Mouse (Mus musculus) kidney, embryonic 14.5 days (tissue): ENCODE data around the gene 1700028J19Rik. TPM values are rescaled to one million over a fixed set of nuclear protein-coding genes. Genes with fewer than 3 reads are reported as not detected.
"Not testable (repeated sequence)": the region's sequence is repeated elsewhere in the genome, so short reads cannot be mapped to it uniquely, and the experiment has no call there.

Source experiments
- ATAC-seq: fragments of 200-750 bp; cut with Nextera tagmentation; 2 replicates; pipeline ENCODE4 v1.8.0; 2017; ENCODE audit warnings: moderate number of reproducible peaks, mild to moderate bottlenecking, moderate TSS enrichment, moderate library complexity; ENCODE audit not compliant: low FRiP score, low TSS enrichment
- H3K27ac ChIP-seq: fragments of 300-500 bp; sonication (generic); 2 replicates; pipeline ENCODE4 v1.5.1; 2014; ENCODE audit warnings: low read depth, mild to moderate bottlenecking, low read length, moderate library complexity, mixed read lengths
- H3K27me3 ChIP-seq: fragments of 300-500 bp; sonication (generic); 2 replicates; pipeline ENCODE4 v1.6.1; 2014; ENCODE audit warnings: mild to moderate bottlenecking, low read length; ENCODE audit not compliant: control insufficient read depth, insufficient read depth
- H3K36me3 ChIP-seq: fragments of 300-500 bp; sonication (generic); 2 replicates; pipeline ENCODE4 v1.6.1; 2014; ENCODE audit warnings: low read length, mixed read lengths; ENCODE audit not compliant: control insufficient read depth, insufficient read depth
- H3K4me1 ChIP-seq: fragments of 300-500 bp; sonication (generic); 2 replicates; pipeline ENCODE4 v1.6.1; 2014; ENCODE audit warnings: low read length, mixed read lengths; ENCODE audit not compliant: control insufficient read depth, insufficient read depth
- H3K4me2 ChIP-seq: fragments of 300-500 bp; sonication (generic); replicated peaks from 2 replicates; pipeline ENCODE4 v1.6.1; 2014; ENCODE audit warnings: low read depth, mild to moderate bottlenecking, low read length
- H3K4me3 ChIP-seq: fragments of 300-500 bp; sonication (generic); 2 replicates; pipeline ENCODE4 v1.5.1; 2014; ENCODE audit warnings: mild to moderate bottlenecking, low read length
- H3K9ac ChIP-seq: fragments of 300-500 bp; sonication (generic); 2 replicates; pipeline ENCODE4 v1.6.1; 2014; ENCODE audit warnings: low read depth, mild to moderate bottlenecking, low read length, moderate library complexity
- H3K9me3 ChIP-seq: fragments of 300-500 bp; sonication (generic); 2 replicates; pipeline ENCODE4 v1.6.1; 2016; ENCODE audit warnings: low read length; ENCODE audit not compliant: control insufficient read depth
- WGBS: fragments of 180-500 bp; shearing (Covaris S2); extraction: QIAGEN DNeasy Blood & Tissue Kit; methylation state at CpG from one replicate; pipeline ENCODE4 v1.1.7; 2014; 5-methylcytosine and 5-hydroxymethylcytosine counted together
- polyA plus RNA-seq: library from polyadenylated mRNA; unstranded; fragments of >200 nt; fragmentation: Nextera tagmentation; extraction: Ambion mirVana; gene quantifications from 2 replicates; pipeline ENCODE4 v1.2.1, GENCODE M21; 2014

Gene 1700028J19Rik
- polyA plus RNA-seq, 1 experiment from 2014 or later: 1.6 TPM

GRCm38 (mm10) chr7:44241163-44241562, 5.3 kb downstream of the 1700028J19Rik start:
- no peak for ATAC-seq
- Histone ChIP-seq H3K4me1 (peaks cover 5% of the 10 kb centered on the region), H3K27ac (no peak overlapping the region), H3K4me2 (no peak overlapping the region), H3K27me3 (no peaks in the 10 kb centered on the region), H3K9ac (no peak overlapping the region), H3K9me3 (no peaks in the 10 kb centered on the region), H3K36me3 (no peaks in the 10 kb centered on the region), H3K4me3 (no peak overlapping the region)
- 71% methylated on average over 2 of the region's 2 CpGs for WGBS

GRCm38 (mm10) chr7:44240712-44241111, 5.8 kb downstream of the 1700028J19Rik start:
- ATAC-seq: no peak
- 58% methylated on average over 1 of the region's 1 CpGs for WGBS
- H3K4me2 ChIP-seq: no peak overlapping the region
- H3K9ac ChIP-seq: no peak overlapping the region
- no peaks in the 10 kb centered on the region for H3K9me3 ChIP-seq
- no peaks in the 10 kb centered on the region for H3K36me3 ChIP-seq
- peaks cover 5% of the 10 kb centered on the region for H3K4me1 ChIP-seq
- H3K27ac ChIP-seq: no peak overlapping the region
- H3K27me3 ChIP-seq: no peaks in the 10 kb centered on the region
- no peak overlapping the region for H3K4me3 ChIP-seq

DNA sequence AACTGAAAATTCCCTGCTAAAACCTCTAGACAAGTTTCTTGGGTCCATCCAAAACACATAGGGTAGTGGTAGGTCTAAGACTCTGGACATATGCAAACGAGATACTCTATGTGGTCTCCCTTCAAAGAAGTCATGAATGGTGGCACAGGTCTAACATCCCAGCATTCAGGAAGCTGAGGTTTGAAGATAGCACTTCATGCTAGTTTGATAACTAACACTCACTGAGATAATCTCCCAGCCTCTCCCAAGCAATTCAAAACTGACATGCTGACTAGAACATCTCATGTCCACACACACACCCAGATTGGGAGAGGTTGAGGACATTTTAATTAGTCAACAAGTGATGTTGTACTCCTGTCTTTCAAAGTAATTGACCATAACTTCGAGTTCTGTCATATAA, 6.6 kb downstream of the 1700028J19Rik start:
- no peaks in the 10 kb centered on the region for H3K27me3 ChIP-seq
- no peak overlapping the region for H3K4me3 ChIP-seq
- no peaks in the 10 kb centered on the region for H3K36me3 ChIP-seq
- H3K9ac ChIP-seq: no peak overlapping the region
- no peaks in the 10 kb centered on the region for H3K4me1 ChIP-seq
- WGBS: 55% methylated on average over 2 of the region's 2 CpGs
- ATAC-seq: no peak
- no peak overlapping the region for H3K4me2 ChIP-seq
- no peaks in the 10 kb centered on the region for H3K9me3 ChIP-seq
- H3K27ac ChIP-seq: no peak overlapping the region

GRCm38 (mm10) chr7:44235909-44236308, 10.6 kb downstream of the 1700028J19Rik start, which contains the start of gene Gm36864:
Gm36864 (plus strand) TSS chr7:44236177.
- H3K4me3 ChIP-seq: no peak within 1 kb of the TSS
- no peak within 1 kb of the TSS for H3K27ac ChIP-seq
- no peak for ATAC-seq
- H3K4me2 ChIP-seq: no peak within 1 kb of the TSS
- no peaks in the 10 kb centered on the region for H3K9me3 ChIP-seq
- no peaks in the 10 kb centered on the region for H3K36me3 ChIP-seq
- H3K4me1 ChIP-seq: no peaks in the 10 kb centered on the region
- H3K9ac ChIP-seq: no peak within 1 kb of the TSS
- 84% methylated on average over 3 of the region's 3 CpGs for WGBS
- H3K27me3 ChIP-seq: no peaks in the 10 kb centered on the region

DNA sequence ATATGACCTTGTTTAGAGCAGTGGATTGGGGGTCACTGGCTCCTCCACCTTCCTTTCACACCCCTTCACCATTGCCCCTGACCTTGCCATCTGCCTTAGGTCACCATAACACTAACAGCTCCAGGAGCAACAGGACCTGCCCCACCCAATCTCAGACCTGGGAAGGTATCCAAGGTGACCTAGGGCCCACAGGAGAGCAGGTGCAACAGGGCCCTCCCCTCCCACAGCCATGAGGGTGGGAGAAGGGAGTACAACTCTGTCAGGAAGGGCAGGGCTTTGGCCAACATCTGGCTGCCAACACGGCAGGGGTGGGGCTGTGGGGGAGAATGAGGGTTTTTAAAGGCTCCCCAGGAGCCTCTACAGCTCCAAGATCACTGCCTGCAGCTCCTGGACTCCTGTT, 21.4 kb downstream of the 1700028J19Rik start, which contains the start of gene Klk1:
Gene Klk1 (plus strand): TSS at position 285 of the 400 bp plus-strand sequence.
- H3K4me3 ChIP-seq: no peak within 1 kb of the TSS
- H3K27ac ChIP-seq: no peak within 1 kb of the TSS
- H3K27me3 ChIP-seq: no peaks in the 10 kb centered on the region
- no peaks in the 10 kb centered on the region for H3K4me1 ChIP-seq
- no peaks in the 10 kb centered on the region for H3K9me3 ChIP-seq
- 47% methylated on average over 1 of the region's 1 CpGs for WGBS
- H3K9ac ChIP-seq: no peak within 1 kb of the TSS
- ATAC-seq: no peak
- H3K36me3 ChIP-seq: no peaks in the 10 kb centered on the region
- no peak within 1 kb of the TSS for H3K4me2 ChIP-seq

DNA sequence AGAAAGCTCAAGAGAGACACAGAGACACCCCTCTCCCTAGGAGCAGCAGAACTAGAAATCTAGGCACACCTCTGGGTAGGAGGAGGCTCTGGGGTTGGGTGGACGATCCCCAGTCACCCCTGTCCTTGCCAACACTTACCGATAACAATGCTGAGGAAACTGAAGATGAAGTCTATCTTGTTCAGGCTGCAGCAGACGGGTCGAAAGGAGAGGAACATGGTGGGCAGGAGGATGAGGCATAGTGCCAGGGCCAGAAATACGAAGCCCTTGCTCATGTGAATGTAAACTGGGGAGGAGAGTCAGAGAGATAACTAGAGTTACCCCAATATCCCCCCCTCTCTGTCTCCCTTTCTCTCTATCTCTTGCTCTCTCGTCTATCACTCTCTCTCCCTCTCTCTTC, 24.2 kb downstream of the 1700028J19Rik start:
- ATAC-seq, H3K27me3 ChIP-seq, H3K4me3 ChIP-seq, H3K27ac ChIP-seq, H3K9me3 ChIP-seq, H3K36me3 ChIP-seq, H3K4me1 ChIP-seq, H3K4me2 ChIP-seq, H3K9ac ChIP-seq: not testable (repeated sequence)
- 76% methylated on average over 6 of the region's 6 CpGs for WGBS

DNA sequence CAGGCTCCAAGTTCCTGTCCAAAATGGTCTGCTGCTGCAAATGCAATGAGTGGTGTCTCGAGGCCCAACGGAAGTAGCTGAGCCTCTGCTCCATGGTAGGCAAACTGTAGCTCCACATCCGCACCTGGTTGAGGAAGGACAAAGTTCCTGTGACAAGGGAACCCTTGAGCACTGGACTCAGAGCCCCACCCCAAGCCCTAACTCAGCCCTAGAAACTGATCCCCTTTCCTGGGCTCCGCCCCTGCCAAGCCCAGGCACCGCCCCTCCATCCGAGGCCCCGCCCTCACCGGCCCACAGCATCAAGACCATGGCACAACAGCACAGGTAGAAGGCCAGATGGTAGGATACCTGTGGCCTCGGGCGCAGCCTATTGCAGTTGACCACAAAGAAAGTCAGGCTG, 24.9 kb downstream of the 1700028J19Rik start:
- not testable (repeated sequence) for ATAC-seq, H3K4me2 ChIP-seq, H3K4me3 ChIP-seq, H3K4me1 ChIP-seq, H3K9me3 ChIP-seq, H3K9ac ChIP-seq, H3K27me3 ChIP-seq, H3K27ac ChIP-seq, H3K36me3 ChIP-seq
- 63% methylated on average over 8 of the region's 10 CpGs for WGBS

DNA sequence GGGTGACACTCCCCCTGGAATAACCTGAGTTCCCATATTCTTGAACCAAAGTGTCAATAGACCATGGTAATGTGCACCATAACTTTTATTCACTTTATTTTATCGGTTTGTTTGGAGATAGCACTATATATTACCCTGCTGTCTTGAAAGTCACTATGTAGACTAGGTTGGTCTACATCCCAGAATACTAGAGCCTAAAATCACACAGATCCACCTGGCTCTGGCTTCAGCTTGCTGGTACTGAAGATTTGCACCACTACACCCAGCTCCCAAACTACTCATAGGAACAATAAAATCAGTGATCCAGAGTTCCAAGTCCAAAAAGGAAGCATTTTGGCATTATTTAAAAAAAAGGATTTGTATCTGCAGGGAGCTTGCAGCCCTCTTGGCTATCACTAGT, 30.9 kb downstream of the 1700028J19Rik start, which contains the start of gene Klk1b5:
Gene Klk1b5 (plus strand): TSS at position 301 of the 400 bp plus-strand sequence.
- H3K4me2 ChIP-seq: no peak within 1 kb of the TSS
- no peaks in the 10 kb centered on the region for H3K9me3 ChIP-seq
- no peaks in the 10 kb centered on the region for H3K27me3 ChIP-seq
- no peaks in the 10 kb centered on the region for H3K36me3 ChIP-seq
- WGBS: 88% methylated on average over 1 of the region's 1 CpGs
- ATAC-seq: no peak
- no peak within 1 kb of the TSS for H3K4me3 ChIP-seq
- H3K27ac ChIP-seq: no peak within 1 kb of the TSS
- H3K9ac ChIP-seq: no peak within 1 kb of the TSS
- no peaks in the 10 kb centered on the region for H3K4me1 ChIP-seq

DNA sequence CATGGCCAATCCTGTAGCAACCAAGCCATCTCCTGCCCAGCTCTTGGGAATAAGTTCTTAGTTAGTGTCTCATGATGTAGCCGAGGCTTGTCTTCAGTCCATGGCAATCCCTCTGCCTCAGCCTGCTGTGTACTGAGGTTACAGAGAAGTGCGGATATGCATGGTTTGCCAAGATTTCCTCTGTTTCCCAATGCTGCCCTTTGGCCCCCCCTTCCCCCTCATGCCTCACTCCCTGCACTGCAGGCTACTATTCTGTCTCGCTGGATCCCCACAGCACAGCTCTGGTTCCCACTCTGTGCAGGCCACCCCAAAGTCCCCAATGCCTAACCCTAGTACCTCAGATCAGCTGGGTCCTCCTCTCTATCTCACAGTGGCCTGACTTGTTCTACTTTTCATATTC, 38.2 kb downstream of the 1700028J19Rik start:
- Histone ChIP-seq H3K9ac (no peak overlapping the region), H3K36me3 (no peaks in the 10 kb centered on the region), H3K27ac (no peak overlapping the region), H3K4me3 (no peak overlapping the region), H3K4me1 (no peaks in the 10 kb centered on the region), H3K4me2 (no peak overlapping the region), H3K27me3 (no peaks in the 10 kb centered on the region), H3K9me3 (no peaks in the 10 kb centered on the region)
- 73% methylated on average over 3 of the region's 3 CpGs for WGBS
- ATAC-seq: no peak
